Mouse (Mus musculus): ENCODE measurements around the gene Mnx1.

Gene Mnx1

GRCm38 (mm10) chr5:29478208-29479197 lies at the start of gene Mnx1:
Gene Mnx1, minus strand, starts transcription at chr5:29478470.
- no peak for ATAC-seq (ENCODE audit: insufficient number of reproducible peaks, low FRiP score, low TSS enrichment)

- no peak for ATAC-seq (ENCODE audit: insufficient number of reproducible peaks, low FRiP score, low TSS enrichment)
These were observed 38.2 kb upstream of the Mnx1 start for GRCm38 (mm10) chr5:29516432-29516831.

GRCm38 (mm10) chr5:29515888-29516287 lies 37.6 kb upstream of the Mnx1 start:
- ATAC-seq (ENCODE audit: insufficient number of reproducible peaks, low FRiP score, low TSS enrichment): no peak

- no peak for ATAC-seq (ENCODE audit: insufficient number of reproducible peaks, low FRiP score, low TSS enrichment)
These were observed 28.7 kb upstream of the Mnx1 start for GRCm38 (mm10) chr5:29507013-29507412.

GRCm38 (mm10) chr5:29487321-29487720 lies 9.1 kb upstream of the Mnx1 start:
- no peak for ATAC-seq (ENCODE audit: insufficient number of reproducible peaks, low FRiP score, low TSS enrichment)

- no peak for ATAC-seq (ENCODE audit: insufficient number of reproducible peaks, low FRiP score, low TSS enrichment)
These were observed 7.7 kb upstream of the Mnx1 start for GRCm38 (mm10) chr5:29485941-29486320.

GRCm38 (mm10) chr5:29484965-29485940 lies 7.0 kb upstream of the Mnx1 start:
- ATAC-seq (ENCODE audit: insufficient number of reproducible peaks, low FRiP score, low TSS enrichment): no peak

- ATAC-seq (ENCODE audit: insufficient number of reproducible peaks, low FRiP score, low TSS enrichment): no peak
These were observed 5.5 kb upstream of the Mnx1 start for GRCm38 (mm10) chr5:29483801-29484200.

- ATAC-seq (ENCODE audit: insufficient number of reproducible peaks, low FRiP score, low TSS enrichment): no peak
These were observed 926 bp upstream of the Mnx1 start for GRCm38 (mm10) chr5:29479198-29479593.

GRCm38 (mm10) chr5:29477474-29478207 lies 629 bp downstream of the Mnx1 start:
- ATAC-seq (ENCODE audit: insufficient number of reproducible peaks, low FRiP score, low TSS enrichment): no peak

- ATAC-seq (ENCODE audit: insufficient number of reproducible peaks, low FRiP score, low TSS enrichment): no peak
These were observed 2.2 kb downstream of the Mnx1 start for GRCm38 (mm10) chr5:29476021-29476420.

GRCm38 (mm10) chr5:29475556-29475955 lies 2.7 kb downstream of the Mnx1 start:
- no peak for ATAC-seq (ENCODE audit: insufficient number of reproducible peaks, low FRiP score, low TSS enrichment)

GRCm38 (mm10) chr5:29475041-29475440 lies 3.2 kb downstream of the Mnx1 start:
- no peak for ATAC-seq (ENCODE audit: insufficient number of reproducible peaks, low FRiP score, low TSS enrichment)

- ATAC-seq (ENCODE audit: insufficient number of reproducible peaks, low FRiP score, low TSS enrichment): no peak
These were observed 3.9 kb downstream of the Mnx1 start for GRCm38 (mm10) chr5:29474246-29474960.

- ATAC-seq (ENCODE audit: insufficient number of reproducible peaks, low FRiP score, low TSS enrichment): no peak
These were observed 4.6 kb downstream of the Mnx1 start for GRCm38 (mm10) chr5:29473551-29474245.

- ATAC-seq (ENCODE audit: insufficient number of reproducible peaks, low FRiP score, low TSS enrichment): no peak
These were observed 6.2 kb downstream of the Mnx1 start for GRCm38 (mm10) chr5:29471855-29472665.

- no peak for ATAC-seq (ENCODE audit: insufficient number of reproducible peaks, low FRiP score, low TSS enrichment)
These were observed 6.9 kb downstream of the Mnx1 start for GRCm38 (mm10) chr5:29471396-29471795.

GRCm38 (mm10) chr5:29470851-29471394 lies 7.3 kb downstream of the Mnx1 start:
- ATAC-seq (ENCODE audit: insufficient number of reproducible peaks, low FRiP score, low TSS enrichment): no peak
